Mouse (Mus musculus) T-helper 2 cell (primary cell): Measurements from ENCODE around the gene Ccnl1.

Experiments used
- in situ Hi-C: fragments of 300-600 bp; cut with MboI, MseI; formaldehyde crosslinking; loops from one replicate; pipeline ENCODE4 v1.15.1; 2025; ENCODE audit warnings: high pct_unique_total_duplicates

Ccnl1 gene

DNA sequence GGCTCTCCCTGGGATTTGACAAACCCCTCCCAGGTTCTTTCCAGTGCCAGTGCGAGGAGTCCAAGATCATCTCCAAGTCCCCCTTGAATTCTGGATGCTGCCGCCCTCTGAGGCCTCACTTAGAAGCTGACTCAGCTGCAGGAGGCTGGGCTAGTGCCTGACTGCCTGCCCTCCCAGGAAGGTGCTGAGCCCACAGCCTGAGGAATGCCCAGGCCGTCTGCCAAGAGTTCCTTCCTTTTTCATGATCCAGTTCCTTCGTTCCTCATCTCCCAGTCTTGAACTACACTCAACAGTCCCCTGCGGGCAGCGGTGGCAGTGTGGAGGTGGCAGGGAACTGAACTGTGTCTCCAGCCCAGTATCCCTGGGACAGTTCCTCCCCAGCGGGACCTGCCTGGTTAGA, 30.4 kb downstream of the Ccnl1 start:
- in situ Hi-C loops, result loop anchor here (5.0 kb wide), 1 partner anchor 400 kb away; the partner anchor contains the start of gene Tiparp

DNA sequence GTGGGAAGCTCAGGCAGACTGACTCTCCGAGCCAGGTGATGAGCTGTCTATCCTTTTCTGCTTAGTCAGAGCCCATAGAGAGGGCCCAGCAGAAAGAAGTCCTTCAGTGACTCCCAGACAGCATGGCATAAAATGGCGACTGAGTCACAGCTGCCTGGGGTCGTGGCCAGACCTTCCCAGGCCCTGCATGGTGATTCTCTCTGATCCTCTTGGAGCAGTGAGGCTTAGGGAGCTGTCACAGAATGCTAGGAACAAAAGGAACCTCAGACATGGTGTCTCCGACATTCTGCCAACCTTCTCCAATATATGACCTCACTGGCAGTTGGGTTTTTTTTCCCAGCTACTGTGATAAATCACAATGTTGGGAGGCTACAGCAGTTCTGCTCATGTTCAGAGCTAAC, 30.9 kb downstream of the Ccnl1 start:
- in situ Hi-C loops, result loop anchor here (5.0 kb wide), 1 partner anchor 400 kb away; the partner anchor contains the start of gene Tiparp

DNA sequence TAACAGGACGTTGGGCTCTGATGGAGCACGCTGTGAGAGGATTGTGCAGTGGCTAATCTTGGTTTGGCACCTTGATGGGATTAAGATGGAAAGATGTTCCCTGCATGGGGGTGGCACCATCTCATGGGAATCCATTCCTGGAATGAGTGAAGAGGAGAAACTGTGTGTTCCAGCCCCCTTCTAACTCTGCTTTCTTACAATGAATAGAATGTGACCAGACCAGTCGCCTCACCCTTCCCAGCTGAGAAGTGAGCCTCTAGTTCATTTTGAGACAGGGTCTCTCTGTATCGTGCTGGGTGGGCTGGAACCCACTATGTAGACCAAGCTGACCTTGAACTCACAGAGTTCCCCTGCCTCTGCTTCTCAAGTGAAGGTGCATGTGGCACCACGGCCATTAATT, 31.6 kb downstream of the Ccnl1 start:
- in situ Hi-C loops, result loop anchor here (5.0 kb wide), 1 partner anchor 399 kb away; the partner anchor contains the start of gene Tiparp

DNA sequence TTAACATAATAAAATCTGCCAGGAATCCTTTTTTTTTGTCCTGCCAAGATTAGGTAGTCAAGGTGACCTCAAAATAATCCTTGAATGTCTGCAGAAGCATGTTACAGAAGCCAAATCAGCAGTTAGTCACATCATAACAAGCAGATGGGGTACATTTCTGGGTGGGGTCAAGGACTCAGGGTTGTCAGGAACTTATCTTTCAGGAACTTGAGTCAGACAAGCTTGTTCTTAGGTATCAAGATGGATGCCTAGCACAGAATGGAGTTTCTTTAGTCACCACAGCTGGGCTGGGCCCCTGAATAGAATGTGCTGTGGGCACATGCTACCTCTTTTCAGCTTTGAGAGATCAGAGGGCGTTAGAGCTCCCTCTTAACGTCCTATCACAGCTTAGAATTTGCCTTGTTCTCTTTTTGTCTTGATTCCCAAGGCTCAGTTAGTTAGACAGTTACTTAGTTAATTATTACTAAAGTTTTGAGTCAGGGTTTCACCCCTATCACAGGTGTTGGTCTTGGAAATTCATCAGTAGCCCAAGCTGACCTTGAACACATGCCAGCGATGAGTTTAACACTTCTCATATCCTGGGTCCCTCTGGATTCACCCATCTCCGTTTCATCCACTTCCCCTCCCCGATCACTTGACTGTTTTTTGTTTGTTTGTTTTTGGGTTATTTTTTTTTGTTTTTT, 32.9 kb downstream of the Ccnl1 start:
- in situ Hi-C loops, result loop anchor here (5.0 kb wide), 1 partner anchor 398 kb away; the partner anchor contains the start of gene Tiparp

DNA sequence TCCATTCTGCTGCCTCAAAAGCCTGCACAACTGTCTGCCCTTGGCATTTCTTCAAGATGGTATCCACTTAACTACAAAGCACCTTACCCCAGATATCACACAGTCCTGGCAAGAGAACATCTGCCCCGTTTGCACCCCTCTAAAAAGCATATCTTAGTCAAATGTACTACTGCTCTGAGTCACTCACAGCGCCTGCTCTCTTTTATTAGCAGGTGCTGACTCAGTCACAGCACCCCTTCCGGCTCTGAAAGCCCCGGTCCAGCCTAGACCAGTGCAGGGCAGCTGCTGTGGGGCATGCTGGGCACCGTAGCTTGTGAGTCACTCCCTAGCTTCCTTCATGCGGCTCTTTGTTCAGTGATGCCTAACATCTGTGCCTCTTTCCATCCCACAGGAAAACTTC, 35.6 kb downstream of the Ccnl1 start:
- in situ Hi-C loops, result no loop called here

DNA sequence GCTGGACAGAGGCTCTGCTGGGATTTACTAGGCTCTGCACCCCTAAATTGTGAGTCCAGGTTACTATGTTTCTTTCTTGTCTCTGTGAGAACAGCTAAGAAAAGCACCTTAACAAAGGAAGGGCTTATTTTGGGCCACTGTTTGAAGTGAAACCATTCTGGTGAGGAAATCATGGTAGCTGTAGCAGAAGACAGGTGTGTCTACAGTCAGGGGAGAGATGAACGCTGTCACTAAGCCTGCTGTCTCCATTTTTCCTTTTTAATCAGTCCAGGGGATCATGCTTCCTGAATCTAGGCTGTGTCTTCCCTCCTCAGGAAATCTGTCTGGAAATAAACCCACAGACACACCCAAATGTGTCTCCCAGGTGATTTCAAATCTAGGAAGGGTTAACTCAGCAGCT, 36.4 kb downstream of the Ccnl1 start:
- in situ Hi-C loops, result no loop called here

DNA sequence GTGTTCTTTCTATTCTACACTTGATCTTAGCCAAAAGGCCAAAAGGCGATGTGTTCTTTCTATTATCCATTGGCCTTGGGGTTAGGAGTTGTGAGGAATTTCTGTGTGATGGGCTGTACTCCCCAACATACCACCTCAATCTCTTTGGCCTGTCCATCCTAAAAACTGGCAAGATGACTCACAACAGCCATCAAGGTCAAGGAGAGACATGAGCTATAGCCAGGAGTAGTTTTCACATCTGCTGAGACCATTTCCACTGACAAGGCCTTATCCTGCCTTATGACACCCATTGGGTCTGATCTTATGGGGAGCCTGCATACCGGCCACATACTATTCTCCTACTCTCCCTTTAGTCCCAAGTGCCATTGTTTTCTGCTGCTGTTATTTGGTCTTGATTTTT, 39.0 kb downstream of the Ccnl1 start:
- in situ Hi-C loops, result no loop called here

DNA sequence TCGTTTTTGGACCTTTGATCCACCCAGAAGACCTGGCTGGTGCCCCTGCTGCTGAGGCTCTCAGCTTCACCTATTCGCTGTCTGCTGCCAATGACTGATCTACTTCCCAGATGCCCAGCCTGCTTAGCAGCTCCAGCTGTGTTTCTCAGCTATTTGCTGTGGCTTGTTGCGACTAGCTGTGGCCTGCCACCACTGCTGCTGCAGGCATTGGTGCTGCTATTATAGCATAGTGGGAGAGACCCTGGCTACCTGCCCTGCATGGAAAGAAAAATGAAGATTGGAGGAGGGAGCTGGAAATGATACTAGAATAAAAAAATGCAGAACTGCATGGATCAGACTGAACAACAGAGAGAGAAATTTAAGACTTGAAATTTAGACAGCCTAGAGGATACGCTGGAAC, 45.1 kb downstream of the Ccnl1 start:
- in situ Hi-C loops, result no loop called here

DNA sequence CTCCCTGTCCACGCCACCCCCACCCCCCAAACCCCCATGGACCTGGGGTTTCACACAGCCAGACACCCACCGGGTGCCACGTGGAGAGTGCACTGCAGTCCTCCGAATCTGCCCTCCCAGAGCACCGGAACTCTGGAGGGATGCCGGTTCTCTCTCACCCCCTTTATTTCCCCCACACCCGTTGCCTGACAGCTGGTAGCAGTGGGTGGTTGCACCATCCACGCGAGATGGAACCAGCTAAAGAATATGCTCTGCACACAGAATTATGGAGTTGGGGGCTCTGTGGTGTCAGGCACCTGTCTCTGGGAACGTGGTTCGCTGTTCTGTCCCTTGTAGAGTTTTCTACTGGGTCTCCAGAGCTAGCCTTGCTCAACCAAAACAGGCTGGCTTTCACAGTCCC, 45.8 kb downstream of the Ccnl1 start:
- in situ Hi-C loops, result no loop called here

DNA sequence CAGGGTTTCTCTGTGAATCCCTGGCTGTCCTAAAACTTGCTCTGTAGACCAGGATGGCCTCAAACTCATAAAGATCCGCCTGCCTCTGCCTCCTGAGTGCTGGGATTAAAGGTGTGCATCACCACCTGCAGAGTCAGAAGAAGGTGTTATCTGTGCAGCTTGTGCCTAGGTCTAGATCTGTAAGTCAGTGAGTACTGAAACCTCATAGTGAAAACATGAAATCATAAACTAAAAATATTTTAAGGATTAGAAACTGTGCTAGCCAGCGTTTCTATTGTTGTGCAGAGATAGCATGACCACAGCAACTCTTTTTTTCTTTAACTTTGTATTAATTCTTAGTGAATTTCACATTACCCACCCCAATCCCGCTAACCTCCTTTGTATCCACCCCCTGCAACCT, 46.8 kb downstream of the Ccnl1 start:
- in situ Hi-C loops, result no loop called here

DNA sequence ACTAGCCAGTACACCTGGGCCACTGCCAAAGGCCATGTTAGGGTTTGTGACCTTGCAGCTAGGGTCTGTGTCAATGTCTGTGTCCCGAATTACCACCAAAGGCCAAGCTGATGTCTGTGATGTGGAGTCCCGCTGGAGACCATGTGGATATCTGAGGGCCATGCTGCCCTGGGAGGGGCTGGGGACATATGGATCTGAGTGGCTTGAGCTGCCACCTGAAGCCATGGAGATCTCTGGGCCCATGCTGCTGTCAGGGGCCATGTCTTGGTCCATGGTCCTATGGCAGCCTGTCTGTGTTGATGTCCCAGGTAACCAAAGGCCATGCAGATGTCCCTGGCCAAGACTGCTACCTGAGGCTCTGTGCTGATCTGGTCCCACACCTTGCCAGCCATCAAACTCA, 48.6 kb downstream of the Ccnl1 start:
- in situ Hi-C loops, result no loop called here

DNA sequence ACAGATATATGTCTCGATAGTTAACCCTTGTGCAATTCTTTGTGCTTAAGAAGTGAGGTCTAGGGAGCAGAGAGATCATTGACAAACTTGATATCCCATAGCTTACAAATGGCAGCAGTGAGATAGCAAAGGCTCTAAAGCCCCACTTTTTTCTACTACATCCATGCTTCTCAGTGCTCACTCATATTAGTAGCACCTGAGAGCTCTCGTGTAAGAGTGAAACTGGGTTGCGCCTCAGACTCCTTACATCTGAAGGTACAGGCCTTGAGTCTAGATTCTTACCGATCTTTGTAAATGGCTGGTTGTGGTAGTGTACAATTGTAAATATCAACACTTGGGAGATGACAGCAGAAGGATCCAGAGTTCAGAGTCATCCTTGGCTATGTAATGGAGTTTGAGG, 50.5 kb downstream of the Ccnl1 start:
- in situ Hi-C loops, result no loop called here

DNA sequence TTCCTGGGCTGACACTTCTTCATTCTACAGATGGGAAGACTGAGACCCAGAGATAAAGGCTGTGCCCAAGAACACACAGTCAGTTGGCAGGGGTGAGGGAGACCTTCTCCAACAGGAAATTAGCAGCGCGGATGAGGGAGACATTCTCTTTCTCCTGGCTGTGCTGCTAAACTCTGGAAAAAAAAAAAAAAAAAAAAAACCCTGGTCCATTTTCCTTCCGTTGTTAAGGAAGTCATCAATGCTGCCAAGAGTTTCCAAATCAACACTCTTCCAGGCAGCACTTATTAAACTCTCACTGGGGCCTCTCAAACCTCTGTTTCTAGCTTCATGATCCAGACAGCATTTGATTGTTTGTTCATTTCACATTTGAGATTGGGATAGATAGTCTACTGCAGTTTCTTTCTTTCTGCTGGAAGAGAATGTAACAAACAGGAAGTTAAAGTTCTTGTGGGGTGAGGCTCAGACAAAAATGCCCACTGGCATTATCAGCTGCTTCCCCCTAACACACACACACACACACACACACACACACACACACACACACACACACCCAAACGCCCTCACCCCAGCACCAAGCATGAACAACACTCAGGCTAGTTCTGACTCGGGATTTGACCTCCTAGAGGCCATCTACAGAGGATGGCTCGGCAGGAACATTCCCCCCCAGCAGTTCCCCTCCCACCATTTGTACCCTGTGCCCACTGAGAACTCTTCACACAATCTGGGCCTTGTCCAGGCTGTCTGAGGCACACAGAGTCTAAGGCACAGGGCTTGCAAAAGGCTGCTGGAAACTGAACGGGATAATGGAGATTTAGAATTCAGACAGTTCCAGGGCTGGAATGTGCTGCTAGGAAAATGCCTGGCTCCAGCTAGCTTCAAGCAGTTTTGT, 52.5 kb downstream of the Ccnl1 start:
- in situ Hi-C loops, result no loop called here

DNA sequence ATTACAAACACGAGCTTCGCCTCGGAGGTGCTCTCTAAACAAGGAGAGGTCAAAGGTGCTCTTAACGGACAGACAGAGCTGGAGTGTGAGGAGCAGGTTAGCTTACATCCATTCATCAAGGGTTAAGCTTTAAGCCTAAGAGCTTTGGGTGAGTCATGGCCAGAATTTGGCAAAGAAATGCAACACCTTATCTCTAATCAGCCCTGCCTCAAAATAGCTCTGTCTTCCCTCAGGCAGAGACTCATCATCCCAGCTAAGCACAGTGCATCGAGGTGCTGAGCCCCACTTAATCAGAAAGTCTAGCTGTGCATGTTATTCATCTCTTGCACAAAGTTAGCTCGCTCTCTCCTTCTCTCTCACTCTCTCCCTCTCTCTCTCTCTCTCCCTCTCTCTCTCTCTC, 53.3 kb downstream of the Ccnl1 start:
- in situ Hi-C loops, result no loop called here

DNA sequence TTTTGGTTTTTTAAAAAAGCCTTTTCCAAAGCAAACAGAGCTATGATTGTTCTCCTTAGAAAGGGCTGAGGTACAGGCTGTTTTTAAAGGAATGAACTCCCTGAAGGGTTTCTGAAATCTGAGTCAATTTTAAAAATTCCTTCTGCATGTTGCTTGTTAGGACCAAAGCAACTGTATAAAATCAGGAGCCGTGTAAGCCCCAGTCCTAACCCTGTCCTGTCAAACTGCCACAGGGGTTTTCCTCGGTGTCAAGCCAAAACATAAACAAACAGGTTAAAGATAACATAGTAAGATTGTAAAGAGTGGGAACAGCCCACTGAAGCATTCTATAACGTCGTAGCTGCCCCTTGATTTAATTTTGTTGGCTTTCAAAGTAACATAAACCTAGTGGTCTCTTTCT, 53.9 kb downstream of the Ccnl1 start:
- in situ Hi-C loops, result no loop called here

DNA sequence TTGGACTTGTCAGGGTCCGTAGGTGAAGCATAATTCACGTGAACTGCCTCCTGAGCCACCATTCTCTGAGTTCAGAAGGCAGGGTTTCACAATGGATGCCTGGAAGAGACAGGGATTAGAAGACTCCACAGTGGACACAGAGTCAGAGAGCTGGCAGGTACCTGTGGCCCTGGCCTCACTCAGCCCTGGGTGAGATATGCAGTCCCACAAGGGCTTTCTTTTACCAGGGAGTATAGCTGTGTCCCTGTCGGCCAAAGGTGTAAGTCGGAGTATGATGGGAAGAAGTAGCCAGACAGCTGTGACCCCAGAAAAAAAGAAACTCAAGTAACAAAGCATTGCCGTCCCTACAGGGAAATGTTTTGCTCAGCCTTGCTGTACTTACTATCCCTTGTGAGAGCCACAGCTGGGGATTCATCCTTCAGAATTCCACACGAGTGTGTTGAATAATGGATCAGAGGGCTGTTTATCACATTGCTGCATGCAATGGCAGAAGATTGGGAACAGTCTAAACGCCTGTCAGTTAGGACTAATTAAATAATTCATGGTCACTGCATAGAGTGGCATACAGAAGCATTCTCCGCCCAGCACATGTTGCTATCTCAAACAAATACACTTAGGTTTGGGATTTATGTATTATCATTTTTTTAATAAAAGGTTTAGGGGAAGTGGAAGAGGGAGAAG, 59.3 kb downstream of the Ccnl1 start:
- in situ Hi-C loops, result loop anchor here (25.0 kb wide), 1 partner anchor 839 kb away; no protein-coding TSS in a partner anchor

DNA sequence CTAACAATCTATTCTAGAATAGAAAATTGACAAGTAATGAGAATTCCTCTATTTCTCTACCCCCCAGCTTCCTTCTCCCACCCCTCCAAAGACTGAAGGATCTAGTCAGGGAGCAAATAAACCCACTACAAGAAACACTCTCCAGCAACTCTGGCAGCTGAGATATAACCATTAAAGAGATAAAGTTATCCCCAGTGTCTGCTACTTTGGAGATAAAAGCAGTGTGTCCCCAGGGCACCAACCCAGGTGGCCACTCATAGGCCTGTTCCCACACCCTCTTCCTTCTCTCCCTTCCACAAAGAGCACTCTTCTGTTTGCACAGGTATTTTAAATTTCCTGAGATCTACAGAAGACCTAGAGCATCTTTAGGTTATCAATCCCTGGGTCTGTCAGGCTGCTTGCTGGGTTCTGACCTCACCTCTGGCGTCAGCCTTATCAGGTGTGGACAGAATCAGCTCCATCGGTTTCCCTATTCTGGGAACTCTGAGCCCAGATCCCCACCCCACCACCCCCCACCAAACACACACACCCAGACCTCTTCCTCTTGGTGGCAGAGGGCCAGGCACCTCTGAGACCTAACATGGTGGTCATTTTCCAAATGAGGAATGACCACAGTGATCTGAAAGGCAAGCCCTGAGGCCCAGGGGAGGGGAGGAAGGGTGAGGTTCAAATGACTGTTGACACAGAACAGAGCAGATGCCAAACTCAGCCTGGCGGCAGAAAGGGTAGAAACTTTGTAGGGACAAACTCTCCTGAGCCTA, 60.6 kb downstream of the Ccnl1 start:
- in situ Hi-C loops, result loop anchor here (25.0 kb wide), 1 partner anchor 840 kb away; no protein-coding TSS in a partner anchor
